Mouse (Mus musculus): ENCODE measurements around the gene Gm20388. TPM values are rescaled to one million over a fixed set of nuclear protein-coding genes. Genes with fewer than 3 reads are reported as not detected.
A peak's percentile ranks its signal among the peaks of the same experiment; 100 is the strongest.

Gm20388 gene
- polyA plus RNA-seq, 1 experiment from 2014 or later = 7.4 TPM

DNA sequence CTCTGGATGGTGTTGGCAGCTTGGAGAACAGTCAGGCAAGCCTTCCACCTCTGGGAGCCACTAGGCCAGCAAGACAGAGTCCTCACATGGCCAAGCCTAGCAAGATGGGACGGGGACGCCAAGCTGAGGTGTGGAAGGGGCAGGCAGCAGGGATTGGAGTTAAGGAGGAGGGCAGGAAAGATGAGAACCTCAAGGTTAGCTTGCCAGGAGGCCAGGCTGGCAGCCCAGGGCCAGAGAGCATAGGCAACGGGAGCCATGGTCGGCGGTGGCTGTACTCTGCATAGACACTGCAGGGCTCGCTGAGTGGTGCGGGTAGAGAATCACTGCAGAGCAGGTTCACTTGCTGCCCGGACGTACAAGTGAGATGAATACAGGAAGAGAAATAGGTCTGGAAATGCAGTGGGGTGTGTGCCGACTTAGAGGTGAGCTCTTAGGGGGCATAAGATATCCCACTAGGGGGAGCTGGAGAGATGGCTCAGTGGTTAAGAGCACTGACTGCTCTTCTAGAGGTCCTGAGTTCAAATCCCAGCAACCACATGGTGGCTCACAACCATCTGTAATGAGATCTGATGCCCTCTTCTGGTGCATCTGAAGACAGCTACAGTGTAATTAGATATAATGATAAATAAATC is 731.5 kb downstream of the Gm20388 start:
- H3K4me1 ChIP-seq (ENCODE audit: control insufficient read depth, insufficient read depth, low read length) = no peaks in the 10 kb centered on the region
- H3K9ac ChIP-seq (ENCODE audit: low read length) = no peak overlapping the region
- H3K36me3 ChIP-seq (ENCODE audit: control insufficient read depth, insufficient read depth, low read length) = no peaks in the 10 kb centered on the region
- H3K27ac ChIP-seq (ENCODE audit: low read length) = no peak overlapping the region
- no peak overlapping the region for H3K4me3 ChIP-seq (replicated peaks; ENCODE audit: low read length)
- H3K9me3 ChIP-seq (replicated peaks; ENCODE audit: control insufficient read depth, low read length) = no peaks in the 10 kb centered on the region
- no peaks in the 10 kb centered on the region for H3K27me3 ChIP-seq (ENCODE audit: control insufficient read depth, insufficient read depth, low read length)
- ATAC-seq (ENCODE audit: insufficient read depth, low FRiP score) = no peak
- 71% methylated on average over 10 of the region's 10 CpGs for WGBS
- no peak overlapping the region for H3K4me2 ChIP-seq (ENCODE audit: low read depth, low read length)

GRCm38 (mm10) chr8:120644663-120645062 is 734.0 kb downstream of the Gm20388 start:
- no peaks in the 10 kb centered on the region for H3K27me3 ChIP-seq (ENCODE audit: control insufficient read depth, insufficient read depth, low read length)
- H3K27ac ChIP-seq (ENCODE audit: low read length) = 0 out of 2 replicates have a peak overlapping the region, but pooled peaks have one; percentile 1
- H3K9ac ChIP-seq (ENCODE audit: low read length) = no peak overlapping the region
- H3K4me1 ChIP-seq (ENCODE audit: control insufficient read depth, insufficient read depth, low read length) = no peaks in the 10 kb centered on the region
- peak; percentile 26 for ATAC-seq (ENCODE audit: insufficient read depth, low FRiP score)
- no peak overlapping the region for H3K4me2 ChIP-seq (ENCODE audit: low read depth, low read length)
- no peaks in the 10 kb centered on the region for H3K36me3 ChIP-seq (ENCODE audit: control insufficient read depth, insufficient read depth, low read length)
- H3K4me3 ChIP-seq (replicated peaks; ENCODE audit: low read length) = no peak overlapping the region
- no peaks in the 10 kb centered on the region for H3K9me3 ChIP-seq (replicated peaks; ENCODE audit: control insufficient read depth, low read length)
- WGBS = 63% methylated on average over 7 of the region's 7 CpGs

GRCm38 (mm10) chr8:120647532-120647931 is 736.9 kb downstream of the Gm20388 start, which contains the start of gene 1190005I06Rik:
1190005I06Rik (minus strand) TSS chr8:120647632.
- ATAC-seq (ENCODE audit: insufficient read depth, low FRiP score) = no peak
- 54% methylated on average over 7 of the region's 7 CpGs for WGBS
- Histone ChIP-seq H3K4me1 (ENCODE audit: control insufficient read depth, insufficient read depth, low read length) (no peaks in the 10 kb centered on the region), H3K4me3 (replicated peaks; ENCODE audit: low read length) (no peak within 1 kb of the TSS), H3K36me3 (ENCODE audit: control insufficient read depth, insufficient read depth, low read length) (no peaks in the 10 kb centered on the region), H3K27me3 (ENCODE audit: control insufficient read depth, insufficient read depth, low read length) (no peaks in the 10 kb centered on the region), H3K9me3 (replicated peaks; ENCODE audit: control insufficient read depth, low read length) (no peaks in the 10 kb centered on the region), H3K27ac (ENCODE audit: low read length) (no peak within 1 kb of the TSS), H3K4me2 (ENCODE audit: low read depth, low read length) (no peak within 1 kb of the TSS), H3K9ac (ENCODE audit: low read length) (no peak within 1 kb of the TSS)

DNA sequence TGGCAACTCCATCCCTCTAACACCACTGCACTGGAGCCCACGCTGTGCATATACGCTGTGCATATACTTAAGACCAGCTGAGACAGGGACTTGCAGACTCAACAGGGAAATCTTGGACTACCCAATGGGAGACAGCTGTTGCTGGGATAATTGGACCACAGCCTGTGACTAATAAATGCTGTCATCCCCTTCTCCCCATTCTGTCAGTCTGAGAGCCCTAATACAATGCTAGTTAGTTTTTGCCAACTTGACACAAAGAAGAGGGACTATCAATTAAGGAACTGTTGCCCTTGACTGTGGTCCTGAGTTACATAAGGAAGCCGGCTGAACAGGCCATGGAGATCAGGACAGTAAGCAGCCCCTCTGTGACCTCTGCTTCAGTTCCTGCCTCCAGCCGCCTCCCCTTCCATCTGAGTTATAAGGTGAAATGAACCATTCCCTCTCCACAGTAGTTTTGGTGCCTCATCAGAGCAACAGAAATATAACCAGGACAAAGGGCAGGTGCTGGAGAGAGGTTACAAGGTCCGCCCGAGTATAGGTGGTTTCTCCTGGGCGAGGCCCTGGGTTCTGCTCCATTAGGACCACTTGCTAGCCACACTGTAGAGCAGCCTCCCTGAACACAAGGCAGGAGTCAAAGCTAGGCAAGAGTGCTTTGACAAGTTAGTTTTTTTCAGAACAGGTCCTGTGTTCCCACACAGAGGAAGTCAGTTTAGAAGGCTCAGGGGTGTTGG is 745.8 kb downstream of the Gm20388 start:
- ATAC-seq (ENCODE audit: insufficient read depth, low FRiP score) = no peak
- no peak overlapping the region for H3K27ac ChIP-seq (ENCODE audit: low read length)
- WGBS = 85% methylated on average over 7 of the region's 7 CpGs

DNA sequence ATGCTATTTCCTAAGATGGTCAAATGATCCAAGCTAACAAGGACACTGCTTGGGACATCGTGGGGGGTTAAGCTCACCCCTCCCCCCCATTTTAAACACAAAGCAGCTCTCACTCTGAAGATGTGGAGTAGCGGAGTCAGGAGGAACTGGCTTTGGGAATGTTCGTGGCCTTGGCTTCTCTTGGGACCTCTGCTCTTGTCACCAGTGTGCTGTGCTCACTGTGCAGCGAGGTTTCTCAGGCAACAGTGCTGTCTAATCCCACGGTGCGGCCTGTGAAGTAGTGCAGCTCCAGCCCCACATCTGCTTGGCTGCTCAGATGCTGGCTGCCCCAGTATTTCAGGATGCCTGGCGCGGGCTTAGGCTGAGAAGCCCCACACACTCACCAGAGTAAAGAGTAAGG is 746.8 kb downstream of the Gm20388 start:
- H3K4me3 ChIP-seq (replicated peaks; ENCODE audit: low read length) = no peak overlapping the region
- H3K27me3 ChIP-seq (ENCODE audit: control insufficient read depth, insufficient read depth, low read length) = no peaks in the 10 kb centered on the region
- H3K4me1 ChIP-seq (ENCODE audit: control insufficient read depth, insufficient read depth, low read length) = no peaks in the 10 kb centered on the region; the same call in 1 of the 2 replicates
- no peak overlapping the region for H3K27ac ChIP-seq (ENCODE audit: low read length)
- H3K9ac ChIP-seq (ENCODE audit: low read length) = no peak overlapping the region
- whole genome bisulfite sequencing = 82% methylated on average over 8 of the region's 8 CpGs
- no peak for ATAC-seq (ENCODE audit: insufficient read depth, low FRiP score)
- no peak overlapping the region for H3K4me2 ChIP-seq (ENCODE audit: low read depth, low read length)
- H3K9me3 ChIP-seq (replicated peaks; ENCODE audit: control insufficient read depth, low read length) = no peaks in the 10 kb centered on the region
- H3K36me3 ChIP-seq (ENCODE audit: control insufficient read depth, insufficient read depth, low read length) = peaks cover 14% of the 10 kb centered on the region

More for the DNA sequence above, 745.8 kb downstream of the Gm20388 start:
- Histone ChIP-seq H3K4me2 (ENCODE audit: low read depth, low read length) (no peak overlapping the region), H3K36me3 (ENCODE audit: control insufficient read depth, insufficient read depth, low read length) (peaks cover 14% of the 10 kb centered on the region), H3K27me3 (ENCODE audit: control insufficient read depth, insufficient read depth, low read length) (no peaks in the 10 kb centered on the region), H3K4me3 (replicated peaks; ENCODE audit: low read length) (no peak overlapping the region), H3K9ac (ENCODE audit: low read length) (no peak overlapping the region), H3K9me3 (replicated peaks; ENCODE audit: control insufficient read depth, low read length) (no peaks in the 10 kb centered on the region), H3K4me1 (ENCODE audit: control insufficient read depth, insufficient read depth, low read length) (no peaks in the 10 kb centered on the region; the same call in 1 of the 2 replicates)

GRCm38 (mm10) chr8:120664566-120664965 is 753.9 kb downstream of the Gm20388 start:
- no peak overlapping the region for H3K9ac ChIP-seq (ENCODE audit: low read length)
- peaks cover 26% of the 10 kb centered on the region for H3K4me1 ChIP-seq (ENCODE audit: control insufficient read depth, insufficient read depth, low read length)
- H3K27ac ChIP-seq (ENCODE audit: low read length) = no peak overlapping the region
- no peaks in the 10 kb centered on the region for H3K27me3 ChIP-seq (ENCODE audit: control insufficient read depth, insufficient read depth, low read length)
- no peak for ATAC-seq (ENCODE audit: insufficient read depth, low FRiP score)
- no peak overlapping the region for H3K4me2 ChIP-seq (ENCODE audit: low read depth, low read length)
- 75% methylated on average over 6 of the region's 6 CpGs for WGBS
- H3K4me3 ChIP-seq (replicated peaks; ENCODE audit: low read length) = no peak overlapping the region
- H3K9me3 ChIP-seq (replicated peaks; ENCODE audit: control insufficient read depth, low read length) = no peaks in the 10 kb centered on the region
- no peaks in the 10 kb centered on the region for H3K36me3 ChIP-seq (ENCODE audit: control insufficient read depth, insufficient read depth, low read length)

DNA sequence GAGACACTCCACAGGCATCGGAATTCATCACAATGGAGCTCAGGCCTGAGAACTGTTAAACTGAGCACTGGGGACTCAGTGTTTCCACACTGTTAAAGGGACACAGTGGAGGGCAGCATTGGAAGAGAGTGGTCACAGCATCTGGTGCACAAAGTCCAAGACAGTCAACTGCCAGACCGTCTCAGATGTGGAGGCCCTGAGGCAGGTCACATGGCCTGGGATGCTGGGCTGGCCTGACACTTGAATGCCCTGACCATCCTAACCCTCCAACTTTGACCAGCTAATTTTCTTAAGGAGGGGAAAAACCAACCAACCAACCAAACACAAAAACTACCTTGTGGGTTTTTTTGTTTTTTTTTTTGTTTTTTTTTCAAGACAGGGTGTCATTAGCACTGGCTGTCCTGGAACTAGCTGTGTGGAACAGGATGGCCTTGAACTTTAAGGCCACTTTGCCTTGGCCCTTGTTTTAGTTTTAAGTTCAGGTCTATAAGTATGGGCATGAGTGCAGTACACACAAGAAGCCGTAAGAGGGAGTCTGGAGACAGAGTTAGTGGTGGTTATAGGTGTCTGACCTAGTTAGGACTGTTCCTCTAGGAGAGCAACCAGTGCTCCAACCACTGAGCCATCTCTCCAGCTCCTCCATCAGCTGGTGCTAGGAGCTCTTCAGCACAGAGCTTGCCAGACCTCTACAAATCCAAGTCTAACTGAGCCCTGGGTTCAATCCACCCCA is 755.2 kb downstream of the Gm20388 start:
- no peaks in the 10 kb centered on the region for H3K27me3 ChIP-seq (ENCODE audit: control insufficient read depth, insufficient read depth, low read length)
- H3K4me2 ChIP-seq (ENCODE audit: low read depth, low read length) = peak overlapping the region; percentile 92
- peak overlapping the region; percentile 97 for H3K9ac ChIP-seq (ENCODE audit: low read length)
- H3K9me3 ChIP-seq (replicated peaks; ENCODE audit: control insufficient read depth, low read length) = no peaks in the 10 kb centered on the region
- no peak overlapping the region for H3K4me3 ChIP-seq (replicated peaks; ENCODE audit: low read length)
- 0 out of 2 replicates have a peak, but pooled peaks cover 2% of the 10 kb centered on the region for H3K36me3 ChIP-seq (ENCODE audit: control insufficient read depth, insufficient read depth, low read length)
- peaks cover 26% of the 10 kb centered on the region for H3K4me1 ChIP-seq (ENCODE audit: control insufficient read depth, insufficient read depth, low read length)
- WGBS = 66% methylated on average over 3 of the region's 3 CpGs
- no peak for ATAC-seq (ENCODE audit: insufficient read depth, low FRiP score)
- H3K27ac ChIP-seq (ENCODE audit: low read length) = no peak overlapping the region

DNA sequence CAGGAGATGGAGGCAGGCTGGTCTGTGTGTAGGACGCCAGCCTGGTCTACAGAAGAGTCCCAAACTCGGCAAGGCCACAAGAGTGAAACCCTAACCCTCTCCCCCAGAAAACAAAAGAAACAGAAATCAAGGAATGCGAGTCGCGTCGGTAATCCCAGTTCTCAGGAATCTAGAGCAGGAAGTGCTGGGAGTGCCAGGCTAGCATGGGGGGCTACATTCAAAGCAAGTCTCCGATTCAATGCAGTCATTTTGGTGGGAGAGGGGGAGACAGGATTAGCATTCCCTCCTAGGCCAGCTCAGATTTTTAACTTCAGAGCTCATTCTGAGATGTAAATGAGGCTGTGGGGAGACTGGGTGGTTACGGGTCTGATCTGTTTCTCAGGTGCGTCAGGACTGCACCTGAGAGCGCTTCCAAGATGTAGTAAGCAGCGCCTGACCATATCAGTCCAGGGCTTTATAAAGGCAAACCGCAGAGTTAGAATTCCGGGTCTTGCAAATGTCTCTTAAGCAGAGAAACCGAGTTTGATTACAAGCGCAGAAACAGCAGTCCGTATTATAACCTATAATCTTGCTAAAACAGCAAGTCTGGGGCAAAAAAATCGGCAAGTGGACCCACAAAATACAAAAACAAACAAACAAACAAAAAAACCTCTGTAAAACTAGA is 756.3 kb downstream of the Gm20388 start:
- Histone ChIP-seq H3K36me3 (ENCODE audit: control insufficient read depth, insufficient read depth, low read length) (0 out of 2 replicates have a peak, but pooled peaks cover 4% of the 10 kb centered on the region), H3K9ac (ENCODE audit: low read length) (peak overlapping the region; percentile 97), H3K4me1 (ENCODE audit: control insufficient read depth, insufficient read depth, low read length) (peaks cover 26% of the 10 kb centered on the region), H3K4me3 (replicated peaks; ENCODE audit: low read length) (peak overlapping the region; percentile 96), H3K27ac (ENCODE audit: low read length) (peak overlapping the region; percentile 90; the same call in 1 of the 2 replicates), H3K27me3 (ENCODE audit: control insufficient read depth, insufficient read depth, low read length) (no peaks in the 10 kb centered on the region), H3K4me2 (ENCODE audit: low read depth, low read length) (peak overlapping the region; percentile 92), H3K9me3 (replicated peaks; ENCODE audit: control insufficient read depth, low read length) (no peaks in the 10 kb centered on the region)
- WGBS = 2% methylated on average over 17 of the region's 17 CpGs
- no peak for ATAC-seq (ENCODE audit: insufficient read depth, low FRiP score)
